Mouse (Mus musculus) layer of hippocampus, postnatal 10 days (tissue): ENCODE data around the gene Ankfy1. TPM values are rescaled to one million over a fixed set of nuclear protein-coding genes. Genes with fewer than 3 reads are reported as not detected.

Experiments
- DNase-seq, 2 experiments: peaks; one replicate each; pipeline ENCODE4 v3.0.0; 2021; ENCODE audit warnings: low spot score in 2 of 2
- microRNA-seq, 2 experiments: library from miRNA; unstranded; fragments of <30 nt; microRNA quantifications; one replicate each; pipeline ENCODE4 v1.2.0; 2021
- total RNA-seq, 2 experiments: library from RNA; stranded (reverse); gene quantifications; 2 replicates each; pipeline ENCODE4 v1.2.3; 2021

Ankfy1 gene
- total RNA-seq, 2 experiments from 2014 or later, result 44.4 to 50.0 TPM

- DNase-seq, result no peak
Observed at GRCm38 (mm10) chr11:72792033-72792432, 102.2 kb downstream of the Ankfy1 start.

DNA sequence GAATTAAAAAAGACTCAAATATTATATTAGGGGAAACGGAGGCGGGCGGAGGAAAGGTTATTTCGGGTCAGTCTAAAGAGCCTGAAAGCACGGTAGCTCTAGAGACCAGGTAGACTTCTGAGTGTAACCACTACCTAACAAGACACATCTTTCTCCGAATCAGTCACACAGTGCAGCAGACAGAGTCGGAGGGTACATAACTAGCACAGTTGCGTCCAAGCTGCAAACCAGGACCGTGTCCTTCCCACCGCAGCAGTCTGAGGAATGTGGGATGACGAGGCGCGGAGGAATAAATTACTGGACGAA lies 105.3 kb downstream of the Ankfy1 start:
- no peak for DNase-seq

- DNase-seq, result peak; percentile 89 to 92
Observed at GRCm38 (mm10) chr11:72795455-72796295, 105.9 kb downstream of the Ankfy1 start, which contains the start of the genes Cyb5d2 and Zzef1. Gene Cyb5d2, minus strand, starts transcription at chr11:72796142. Gene Zzef1, plus strand, starts transcription at chr11:72796226.

DNA sequence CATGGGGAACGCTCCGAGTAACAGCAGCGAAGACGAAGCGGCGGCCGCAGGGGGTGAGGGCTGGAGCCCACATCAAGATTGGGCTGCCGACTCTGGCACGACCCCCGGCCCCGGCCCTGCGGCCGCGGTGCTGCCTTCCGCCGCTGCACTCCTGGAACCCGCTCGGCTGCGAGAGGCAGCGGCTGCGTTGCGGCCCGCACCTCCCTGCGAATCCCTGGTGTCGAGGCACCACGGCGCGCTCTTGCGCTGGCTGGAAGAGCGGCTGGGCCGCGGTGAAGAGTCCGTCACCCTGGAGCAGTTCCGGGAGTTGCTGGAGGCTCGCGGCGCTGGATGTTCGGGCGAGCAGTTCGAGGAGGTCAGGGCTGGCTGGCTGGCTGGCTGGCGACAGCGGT lies 106.5 kb downstream of the Ankfy1 start:
- DNase-seq, result no peak

DNA sequence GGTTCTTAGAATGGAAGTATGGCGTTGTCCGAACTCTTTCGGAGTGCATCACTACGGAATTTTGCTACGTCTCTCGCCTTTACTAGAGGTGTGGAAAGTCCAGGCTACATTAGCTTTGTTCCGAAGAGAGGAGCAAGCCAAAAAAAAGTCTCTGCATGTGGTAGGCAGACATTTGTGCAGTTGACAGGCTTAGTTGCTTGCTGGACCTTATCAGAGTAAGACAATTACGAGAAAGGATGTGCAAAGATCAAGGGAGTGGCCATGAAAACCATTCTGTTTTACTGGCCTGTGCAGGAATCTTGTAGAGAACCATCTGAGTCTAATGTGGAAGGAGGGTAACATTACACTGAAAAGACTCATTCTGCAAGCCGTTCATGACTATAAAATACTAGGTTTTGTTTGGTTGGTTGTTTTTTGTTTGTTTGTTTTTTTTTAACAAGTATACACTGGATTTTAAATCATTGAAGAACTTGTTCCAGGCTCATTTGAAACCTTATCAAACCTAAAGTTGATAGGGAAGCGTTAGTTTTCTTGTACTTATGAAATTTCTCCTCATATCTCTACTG lies 107.0 kb downstream of the Ankfy1 start:
- no peak for DNase-seq

GRCm38 (mm10) chr11:72798112-72798511 lies 108.3 kb downstream of the Ankfy1 start:
- DNase-seq, result no peak

DNA sequence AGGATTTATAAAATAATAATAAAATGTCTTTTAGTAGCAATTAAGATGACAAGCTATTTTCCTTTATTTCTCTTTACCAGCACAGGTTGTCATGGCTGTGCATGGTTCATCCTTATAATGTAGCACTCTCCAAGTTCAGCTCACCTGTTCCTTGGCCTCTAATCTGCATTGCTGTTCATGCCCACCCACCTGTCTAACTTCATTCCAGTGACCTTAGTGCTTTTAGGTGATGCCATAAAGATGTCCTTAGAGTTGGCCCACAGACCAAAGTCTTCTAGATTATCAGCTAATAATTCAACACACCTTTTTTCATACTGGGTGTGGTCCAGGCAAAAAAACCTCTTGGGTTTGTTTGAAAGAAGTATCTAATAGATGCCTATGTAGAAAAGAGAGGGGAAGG lies 111.4 kb downstream of the Ankfy1 start:
- no peak for DNase-seq

DNA sequence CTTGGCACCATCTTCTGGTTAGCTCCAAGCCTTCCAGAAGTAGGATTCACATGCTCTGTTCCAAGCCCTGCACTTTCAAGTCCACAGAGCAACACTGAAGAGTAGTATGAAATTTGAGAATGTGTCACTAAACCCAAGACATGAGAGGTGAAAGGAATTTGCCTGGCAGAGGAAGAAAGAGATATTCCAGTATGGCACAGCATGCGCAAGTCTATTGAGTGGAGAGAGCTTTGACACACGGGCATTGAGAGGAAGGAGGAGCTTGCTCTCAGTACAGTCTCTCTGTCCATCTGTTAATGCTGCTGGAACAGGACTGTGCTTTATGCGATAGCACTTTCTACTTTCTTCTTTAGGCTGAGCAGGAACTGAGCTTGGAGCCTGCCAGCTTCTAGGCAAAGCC lies 113.2 kb downstream of the Ankfy1 start:
- no peak for DNase-seq

GRCm38 (mm10) chr11:72804586-72804985 lies 114.8 kb downstream of the Ankfy1 start:
- DNase-seq, result no peak

- no peak for DNase-seq
Observed at GRCm38 (mm10) chr11:72805232-72805631, 115.4 kb downstream of the Ankfy1 start.

DNA sequence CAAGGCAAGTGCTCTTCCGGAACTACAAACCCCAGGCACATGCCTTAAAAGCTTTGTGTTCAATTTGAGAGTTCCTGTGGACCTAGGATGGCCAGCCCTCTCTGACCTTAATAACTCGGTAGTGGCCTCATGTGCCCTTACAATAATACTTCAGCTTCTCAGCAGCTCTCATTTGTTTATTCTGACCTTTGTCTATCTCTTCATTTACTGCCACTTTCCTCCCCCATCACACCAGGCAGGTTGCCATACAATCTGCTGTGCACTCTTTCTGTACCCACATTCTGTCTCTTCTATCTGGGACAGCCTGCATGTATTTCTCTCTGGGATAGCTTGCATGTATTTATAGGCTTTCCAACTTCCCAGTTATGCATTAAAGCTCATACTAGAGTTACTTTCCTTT lies 116.8 kb downstream of the Ankfy1 start:
- peak; percentile 35 to 41 for DNase-seq

GRCm38 (mm10) chr11:72807992-72808391 lies 118.2 kb downstream of the Ankfy1 start:
- no peak for DNase-seq

DNA sequence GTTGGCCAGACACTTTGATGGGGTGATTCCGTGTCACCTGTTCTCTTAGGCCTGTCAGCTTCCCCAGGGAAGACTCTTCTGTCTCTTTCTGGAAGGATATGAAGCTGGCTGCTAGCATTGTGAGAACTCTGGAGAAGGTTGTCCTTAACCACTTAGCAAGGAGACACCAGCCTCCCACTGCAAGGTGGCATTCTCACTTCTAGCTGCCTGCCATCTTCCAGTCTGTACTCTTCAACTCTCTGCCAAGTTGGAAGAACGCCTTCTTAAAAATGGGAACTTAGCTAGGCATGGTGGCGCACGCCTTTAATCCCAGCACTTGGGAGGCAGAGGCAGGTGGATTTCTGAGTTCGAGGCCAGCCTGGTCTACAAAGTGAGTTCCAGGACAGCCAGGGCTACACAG lies 123.9 kb downstream of the Ankfy1 start:
- no peak for DNase-seq

DNA sequence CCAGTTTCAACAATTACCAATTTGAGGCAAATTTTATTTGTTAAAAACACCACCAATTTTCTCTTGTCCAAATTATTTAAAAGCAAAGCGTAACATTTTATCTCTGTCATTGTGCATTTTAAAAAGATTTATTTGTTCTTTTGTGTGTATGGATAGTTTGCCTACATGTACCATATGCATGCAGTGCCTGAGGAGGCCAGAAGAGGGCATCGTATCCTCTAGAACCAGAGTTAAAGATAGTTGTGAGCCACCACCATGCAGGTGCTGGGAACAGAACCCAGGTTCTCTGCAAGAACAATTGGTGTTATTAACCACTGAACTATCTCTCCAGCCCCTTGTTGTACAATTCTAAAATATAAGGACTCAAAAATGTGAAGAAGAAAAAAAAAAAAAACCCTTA lies 124.4 kb downstream of the Ankfy1 start:
- DNase-seq, result no peak

DNA sequence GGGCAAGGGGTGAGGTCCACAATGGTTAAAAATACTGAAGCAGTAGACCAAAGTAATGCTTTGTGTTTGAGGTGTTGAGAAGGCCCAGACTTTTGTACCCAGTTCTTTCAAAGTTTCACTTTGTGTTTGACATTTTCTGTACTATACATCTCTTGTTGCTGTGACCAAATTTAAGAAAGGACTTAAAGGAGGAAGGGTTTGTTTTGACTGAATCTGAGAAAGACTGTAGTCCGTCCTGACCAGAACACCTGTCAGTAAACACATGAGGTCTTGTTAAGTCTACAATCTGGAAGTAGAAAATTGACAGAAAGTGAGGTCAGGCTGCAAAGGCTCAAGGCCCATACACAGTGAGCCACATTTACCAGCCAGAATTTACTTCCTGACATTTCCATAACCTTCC lies 127.1 kb downstream of the Ankfy1 start:
- no peak for DNase-seq

DNA sequence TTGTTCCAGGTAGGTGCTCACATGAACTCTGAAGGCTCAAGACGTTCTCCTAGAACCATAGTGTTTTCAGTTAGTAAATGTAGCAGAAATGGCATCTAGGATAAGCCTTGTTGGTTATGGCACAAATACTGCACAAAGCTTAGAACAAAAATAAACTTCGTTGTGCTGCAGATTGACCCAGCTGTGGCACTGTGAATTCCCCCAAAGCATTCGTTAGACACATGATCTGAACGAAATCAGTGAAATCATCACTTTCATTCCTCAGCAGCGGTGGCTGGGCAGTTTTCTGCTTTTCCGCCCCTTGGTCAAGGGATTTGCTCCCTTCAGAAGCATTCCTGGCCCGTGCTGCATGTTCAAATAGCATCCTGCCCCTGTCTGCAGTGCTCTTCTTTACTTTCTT lies 128.3 kb downstream of the Ankfy1 start:
- DNase-seq, result no peak

DNA sequence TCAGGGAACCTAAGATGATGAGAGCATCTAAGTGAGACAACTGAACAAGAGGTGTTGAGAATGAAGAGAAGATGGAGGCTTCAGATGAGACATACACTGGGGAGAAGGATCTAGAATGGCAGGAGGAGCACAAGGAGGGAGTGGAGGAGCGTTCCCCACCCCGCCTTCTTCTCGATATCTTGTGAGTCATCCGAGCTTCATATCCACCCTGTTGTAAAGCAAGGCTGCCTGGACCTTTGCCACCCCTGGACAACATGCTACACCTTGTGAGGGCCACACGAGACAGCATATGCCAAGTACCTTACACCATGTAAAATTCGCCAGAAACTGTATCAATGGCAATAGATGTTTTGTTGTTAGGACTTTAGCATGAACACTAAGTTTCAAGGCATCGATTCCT lies 131.2 kb downstream of the Ankfy1 start:
- DNase-seq, result no peak

Small RNA genes lying within 50 kb of the gene (microRNA-seq; reads per million reads assigned to microRNA genes)
- 0 reads per million in 2 experiments for gene Gm25678

Other genes starting within 250 kb of the Ankfy1 start
- 10 to 100 TPM; 50.2 to 55.0 TPM for gene Mybbp1a, start 248.7 kb upstream of the Ankfy1 start, total RNA-seq
- gene Spns2, start 200.1 kb upstream of the Ankfy1 start, total RNA-seq, result 10 to 100 TPM; 58.4 to 59.6 TPM
- gene Spns3, start 139.5 kb upstream of the Ankfy1 start, total RNA-seq, result under 1 TPM; 0.18 to 0.22 TPM
- gene Ube2g1, start 82.7 kb upstream of the Ankfy1 start, total RNA-seq, result 10 to 100 TPM; 50.4 to 52.6 TPM
- 10 to 100 TPM; 11.1 to 12.3 TPM for gene Cyb5d2, start 106.1 kb downstream of the Ankfy1 start, total RNA-seq
- 10 to 100 TPM; 47.4 to 52.0 TPM for gene Zzef1, start 106.2 kb downstream of the Ankfy1 start, total RNA-seq